Mouse (Mus musculus) retina, adult 2 months (tissue): ENCODE measurements around the gene Tcp11.
A peak's percentile ranks its signal among the peaks of the same experiment; 100 is the strongest.

Experiments
- DNase-seq: peaks from one replicate; pipeline ENCODE4 v3.0.0-alpha.2; 2012; ENCODE audit warnings: low read depth, low spot score

Gene Tcp11

DNA sequence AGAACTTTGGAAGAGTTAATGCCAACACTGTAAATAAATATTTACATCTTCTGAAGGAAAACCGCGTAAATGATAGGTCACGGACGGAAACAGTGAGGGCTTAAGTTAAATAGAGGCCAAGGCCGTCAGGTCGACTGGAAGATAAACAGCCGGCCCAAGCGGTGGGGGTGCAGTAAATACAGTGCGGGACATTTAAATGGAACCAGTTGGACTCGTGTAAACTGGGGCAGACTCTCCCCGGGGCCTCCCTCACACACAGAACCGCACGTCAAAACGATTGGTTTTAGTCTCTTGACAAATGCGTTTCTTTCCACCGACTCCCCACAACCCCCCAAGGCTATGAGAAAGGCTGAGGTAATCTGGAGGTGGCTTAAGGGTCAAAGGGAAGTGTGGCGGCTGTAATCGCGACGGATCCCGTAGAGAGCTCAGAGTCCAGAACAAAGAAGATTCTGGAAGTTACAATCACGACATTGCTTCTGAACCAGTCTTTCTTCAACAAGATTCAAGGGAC is 4.0 kb upstream of the Tcp11 start:
- DNase-seq = no peak

- no peak for DNase-seq
These were observed 2.4 kb upstream of the Tcp11 start for GRCm38 (mm10) chr17:28082863-28083262.

DNA sequence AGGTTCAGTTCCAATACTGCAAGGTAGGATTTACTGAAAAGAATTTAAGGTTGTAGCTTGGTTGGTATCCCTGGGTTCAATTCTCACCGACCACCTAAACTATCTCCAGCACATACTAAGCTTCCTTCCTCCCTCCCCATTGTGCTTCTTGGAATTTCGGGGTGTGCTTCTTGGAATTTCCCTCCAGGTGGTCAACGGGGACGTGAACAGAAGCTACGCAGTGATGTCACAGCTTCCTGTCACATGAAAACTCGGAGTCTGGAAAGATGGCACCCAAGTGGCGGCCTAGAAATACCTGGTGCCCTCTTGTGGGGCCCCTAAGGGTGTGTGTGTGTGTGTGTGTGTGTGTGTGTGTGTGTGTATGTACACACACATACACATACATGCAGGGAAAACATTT is 1.4 kb upstream of the Tcp11 start:
- DNase-seq = no peak

DNA sequence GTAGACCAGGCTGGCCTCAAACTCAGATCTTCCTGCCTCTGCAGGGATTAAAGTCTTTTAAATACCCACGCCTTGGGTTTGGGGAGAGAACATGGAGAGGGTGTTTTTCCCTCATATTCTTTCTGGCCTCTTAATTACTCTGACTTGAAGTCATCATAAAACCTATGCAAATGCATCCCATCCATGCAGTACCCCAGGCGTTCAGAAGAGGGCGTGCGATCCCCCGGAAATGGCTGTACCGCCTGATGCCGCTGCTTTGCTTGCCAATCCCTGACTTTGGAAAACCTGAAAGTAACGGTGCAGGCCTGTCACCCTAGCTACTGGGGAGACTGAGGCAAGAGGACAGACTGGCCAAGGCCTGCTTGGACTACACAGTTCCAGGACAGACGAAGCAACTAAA is 946 bp upstream of the Tcp11 start:
- no peak for DNase-seq

DNA sequence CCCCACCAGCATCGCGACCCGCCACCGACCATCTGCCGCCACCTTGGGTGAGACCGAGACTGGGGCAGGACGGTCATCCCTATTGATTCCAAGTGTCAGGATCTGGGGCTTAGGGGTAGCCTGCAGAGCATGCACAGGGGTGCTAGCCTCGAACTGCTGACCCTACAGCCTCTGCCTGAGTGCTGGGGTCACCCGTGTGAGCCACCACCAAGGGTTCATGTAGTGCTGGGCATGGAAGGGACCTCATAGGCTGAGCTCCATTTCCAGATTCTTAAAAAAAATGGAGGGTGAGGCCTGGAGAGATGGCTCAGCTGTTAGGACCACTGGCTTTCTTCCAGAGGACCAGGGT is 352 bp upstream of the Tcp11 start:
- no peak for DNase-seq

GRCm38 (mm10) chr17:28079618-28080017 is 821 bp downstream of the Tcp11 start:
- DNase-seq = peak; percentile 79

GRCm38 (mm10) chr17:28078028-28078427 is 2.4 kb downstream of the Tcp11 start:
- no peak for DNase-seq

- no peak for DNase-seq
These were observed 6.0 kb downstream of the Tcp11 start for GRCm38 (mm10) chr17:28074486-28074885.

DNA sequence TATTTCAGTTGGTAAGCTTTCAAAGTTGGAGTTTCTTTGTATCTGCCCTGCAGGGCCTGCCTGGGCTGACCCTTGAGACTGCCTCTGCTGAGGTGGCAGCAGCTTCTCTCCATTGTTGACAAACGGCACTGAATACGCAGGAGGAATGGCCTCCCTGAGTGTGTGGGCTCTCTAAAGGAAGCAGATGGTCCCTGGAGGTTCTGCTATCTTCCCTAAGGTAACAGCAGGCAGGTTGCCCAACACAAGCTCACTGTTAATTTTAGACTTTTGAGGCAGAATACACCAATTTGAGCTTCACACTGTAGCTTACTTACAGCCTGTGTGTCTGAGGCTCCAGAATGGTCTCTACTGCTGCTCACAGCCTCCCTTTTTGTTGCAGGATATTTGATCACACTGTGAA is 7.7 kb downstream of the Tcp11 start:
- DNase-seq = no peak

DNA sequence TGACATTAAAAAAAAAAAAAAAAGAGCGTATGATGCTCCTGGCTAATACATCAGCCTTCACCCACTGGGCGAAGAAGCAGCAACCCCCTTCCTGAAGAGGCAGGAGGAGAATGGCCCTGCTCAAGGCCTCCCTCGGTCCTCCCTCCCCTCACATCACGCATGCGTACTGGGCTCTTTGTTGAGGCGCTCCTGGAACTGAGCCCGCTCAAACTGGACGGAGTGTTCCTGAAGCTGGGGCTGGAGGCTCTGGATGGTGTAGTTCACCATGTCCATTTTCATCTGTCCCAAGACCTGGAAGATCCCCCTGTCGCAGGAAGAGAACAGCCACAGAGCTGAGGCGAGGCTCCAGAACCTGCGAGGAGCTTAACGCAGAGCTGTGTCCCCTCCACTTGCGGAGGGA is 10.2 kb downstream of the Tcp11 start:
- no peak for DNase-seq

DNA sequence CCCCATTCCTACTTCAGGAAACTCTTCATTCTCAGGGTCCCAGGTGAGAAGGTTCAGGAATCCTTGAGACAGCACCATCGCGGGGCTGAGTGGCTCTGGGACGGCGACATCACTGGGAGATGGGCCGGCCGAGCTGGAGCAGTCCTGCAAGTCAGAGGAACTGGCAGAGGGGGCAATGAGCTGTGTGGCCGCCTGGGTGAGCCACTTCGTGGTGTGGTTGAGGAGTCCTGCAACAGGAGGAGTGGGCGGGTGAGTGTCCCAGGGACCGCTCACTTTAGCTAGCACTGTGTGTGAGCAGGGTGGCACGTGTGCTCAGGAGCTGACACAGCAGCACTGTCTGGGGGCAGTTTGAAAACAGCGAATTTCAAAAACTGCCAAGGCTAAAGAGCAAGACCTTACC is 11.0 kb downstream of the Tcp11 start:
- DNase-seq = no peak

DNA sequence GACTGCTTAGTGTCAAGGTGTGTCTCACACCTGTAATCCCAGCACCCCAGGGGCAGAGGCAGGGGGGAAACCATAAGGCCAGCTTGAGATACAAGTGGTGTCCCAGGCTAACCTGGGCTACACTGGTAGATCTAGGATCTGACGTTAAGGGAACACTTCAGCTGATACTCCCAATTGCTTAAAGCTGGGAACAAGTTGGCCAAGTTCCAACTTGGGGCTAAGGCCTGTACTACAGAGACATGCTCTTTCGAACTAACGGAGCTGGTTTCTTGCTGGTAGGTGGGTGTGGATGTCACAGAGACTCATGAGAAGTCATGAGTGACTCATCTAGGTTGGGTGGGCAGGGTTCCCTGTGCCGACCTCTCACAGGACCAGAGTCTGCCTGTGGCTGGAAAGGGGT is 13.1 kb downstream of the Tcp11 start:
- no peak for DNase-seq

- no peak for DNase-seq
These were observed 17.3 kb downstream of the Tcp11 start for GRCm38 (mm10) chr17:28063163-28063562.

DNA sequence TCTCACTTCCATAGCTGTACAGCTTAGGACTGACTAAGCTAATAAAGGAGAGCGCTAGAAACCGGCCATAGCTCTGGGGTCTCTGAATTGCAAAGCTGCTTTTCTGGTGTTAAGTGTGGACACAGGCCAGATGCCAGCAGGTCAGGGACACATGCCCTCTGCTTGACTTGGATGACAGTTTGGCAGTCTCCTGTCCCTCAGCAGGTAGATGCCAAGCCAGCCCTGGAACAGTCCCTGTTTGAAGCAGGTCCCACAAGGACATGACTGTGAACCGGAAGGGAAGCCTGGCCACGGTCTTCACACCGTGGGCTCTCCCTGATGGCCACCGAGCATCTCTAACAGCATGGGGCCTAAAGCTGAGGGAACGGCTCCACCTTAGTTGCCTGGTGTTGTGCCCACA is 17.7 kb downstream of the Tcp11 start:
- DNase-seq = no peak

DNA sequence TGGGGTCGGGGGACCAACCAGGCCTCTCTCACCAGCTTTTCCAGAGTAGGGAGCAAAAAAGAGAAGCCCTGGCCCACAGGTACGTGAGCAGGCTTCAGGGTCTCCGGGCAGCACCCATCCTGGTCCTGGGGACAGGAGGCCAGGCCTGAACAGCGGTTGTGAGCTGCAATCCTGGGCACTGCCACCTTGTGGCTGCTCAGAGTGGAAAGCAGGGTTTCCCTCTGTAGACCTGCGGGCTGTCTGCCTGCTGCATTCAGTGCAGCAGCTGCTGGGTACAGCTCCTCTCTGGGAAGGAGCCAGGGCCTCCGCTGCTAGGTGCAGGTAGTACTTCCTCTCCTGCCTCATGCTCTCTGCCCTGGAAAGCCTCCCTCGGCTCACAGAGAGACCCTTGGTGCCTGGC is 19.0 kb downstream of the Tcp11 start:
- DNase-seq = no peak

GRCm38 (mm10) chr17:28060681-28061080 is 19.8 kb downstream of the Tcp11 start:
- no peak for DNase-seq

DNA sequence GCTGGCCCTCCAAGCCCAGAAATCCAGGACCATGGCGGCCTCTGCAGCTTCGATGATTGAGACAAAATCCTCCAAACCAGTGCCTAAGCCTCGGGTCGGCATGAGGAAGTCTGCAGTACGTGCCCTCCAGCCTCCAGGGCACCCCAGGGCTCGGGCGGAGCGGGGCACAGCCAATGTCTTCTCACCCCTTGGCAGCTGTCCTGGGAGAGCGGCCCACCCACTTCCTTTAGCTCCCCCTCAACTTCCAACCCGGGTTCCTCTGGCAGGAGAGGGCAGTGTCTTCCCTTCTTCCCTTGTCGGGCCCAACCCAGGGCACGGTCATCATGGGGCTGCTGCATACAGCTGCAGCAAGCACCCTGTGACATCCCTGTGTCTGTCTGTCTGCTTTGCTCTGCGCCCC is 22.1 kb downstream of the Tcp11 start:
- DNase-seq = no peak

DNA sequence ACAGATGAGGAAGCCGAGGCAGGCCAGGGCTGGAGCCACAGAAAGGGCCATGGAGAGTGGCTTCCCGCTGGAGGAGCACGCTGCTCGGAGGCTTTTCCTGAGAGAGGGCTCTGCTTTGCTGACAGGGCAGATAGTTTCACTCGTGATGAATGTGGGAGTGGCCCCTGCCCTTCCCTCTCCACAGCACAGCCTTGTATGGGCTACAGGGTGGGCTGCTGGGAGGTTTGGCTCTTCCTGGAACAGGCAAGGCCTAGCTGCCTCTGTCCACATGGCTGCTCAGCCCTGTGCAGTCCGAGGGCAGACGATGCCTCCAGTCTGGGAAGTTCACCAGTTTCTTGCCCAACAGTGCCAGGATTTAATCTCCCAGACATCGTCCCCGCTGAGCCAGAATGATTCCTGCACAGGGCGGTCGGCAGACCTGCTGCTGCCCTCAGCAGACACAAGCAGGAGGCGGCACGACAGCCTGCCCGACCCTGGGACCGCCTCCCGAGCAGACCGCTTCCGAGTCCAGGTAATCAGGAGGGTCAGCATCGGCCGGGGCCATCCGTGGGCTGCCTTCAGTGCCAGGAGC is 28.1 kb downstream of the Tcp11 start:
- no peak for DNase-seq

DNA sequence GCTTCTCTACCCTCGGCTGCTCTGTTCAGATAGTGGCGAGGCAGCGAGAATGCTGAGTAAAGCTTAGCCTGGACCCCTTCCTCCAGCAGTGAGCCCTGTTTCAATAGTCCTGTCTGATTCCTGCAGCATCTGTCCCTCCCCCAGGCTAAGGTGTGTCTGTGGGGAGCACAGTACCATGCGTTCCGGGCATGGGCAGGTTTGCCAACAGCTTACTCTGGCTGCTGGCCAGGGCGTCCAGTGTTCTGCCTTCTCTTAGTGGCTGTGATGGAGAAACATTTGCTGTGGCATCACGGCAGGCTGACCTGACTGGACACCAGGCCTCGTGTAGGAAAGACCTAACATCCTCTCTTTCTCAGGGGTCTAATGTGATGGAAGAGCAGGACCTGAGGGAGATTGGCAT is 30.2 kb downstream of the Tcp11 start:
- no peak for DNase-seq

DNA sequence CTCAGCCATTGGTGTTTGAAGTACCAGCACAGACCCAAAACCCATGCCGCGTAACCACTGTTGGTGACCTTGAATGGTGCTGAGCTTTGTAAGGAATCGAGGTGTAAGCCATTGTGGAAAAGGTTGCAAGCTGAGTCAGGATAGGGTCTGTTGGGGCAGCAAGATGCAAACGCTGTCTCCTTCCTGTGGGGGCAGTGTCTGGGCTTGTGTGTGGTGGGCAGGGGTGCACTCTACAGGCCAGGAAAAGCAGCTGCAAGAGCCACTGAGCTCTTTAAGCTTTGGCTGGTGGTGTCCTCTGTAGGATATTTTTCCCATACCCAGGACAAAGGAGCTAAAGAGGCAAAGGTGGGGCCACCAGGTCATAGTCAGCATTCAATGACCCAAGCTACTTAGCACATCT is 32.0 kb downstream of the Tcp11 start:
- no peak for DNase-seq

DNA sequence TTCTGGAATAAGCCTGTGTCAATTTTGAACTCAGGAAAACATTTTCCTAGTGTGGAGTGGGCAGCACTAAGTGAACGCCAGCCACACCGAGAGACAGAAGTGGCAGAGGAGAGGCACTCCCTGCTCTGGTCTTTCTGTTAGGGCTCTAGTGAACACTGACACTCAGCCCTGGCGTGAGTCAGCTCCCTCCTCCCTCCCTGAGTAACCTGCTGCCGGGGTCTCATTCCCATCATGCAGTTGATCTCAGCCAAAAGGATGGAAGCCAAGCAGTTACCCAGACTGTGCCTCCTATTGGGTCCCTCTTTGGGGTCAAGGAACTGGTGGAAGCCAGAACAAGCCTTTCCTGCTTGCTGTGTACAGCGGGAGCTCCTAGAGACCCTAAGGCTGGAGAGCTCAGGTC is 32.9 kb downstream of the Tcp11 start:
- DNase-seq = no peak

- DNase-seq = no peak
These were observed 33.4 kb downstream of the Tcp11 start for GRCm38 (mm10) chr17:28047017-28047416.

- DNase-seq = no peak
These were observed 38.1 kb downstream of the Tcp11 start for GRCm38 (mm10) chr17:28042299-28042771.

- no peak for DNase-seq
These were observed 39.1 kb downstream of the Tcp11 start for GRCm38 (mm10) chr17:28041298-28041697.
